10 mouse cellular contexts compared by ENCODE assay signal in the genomic region with DNA sequence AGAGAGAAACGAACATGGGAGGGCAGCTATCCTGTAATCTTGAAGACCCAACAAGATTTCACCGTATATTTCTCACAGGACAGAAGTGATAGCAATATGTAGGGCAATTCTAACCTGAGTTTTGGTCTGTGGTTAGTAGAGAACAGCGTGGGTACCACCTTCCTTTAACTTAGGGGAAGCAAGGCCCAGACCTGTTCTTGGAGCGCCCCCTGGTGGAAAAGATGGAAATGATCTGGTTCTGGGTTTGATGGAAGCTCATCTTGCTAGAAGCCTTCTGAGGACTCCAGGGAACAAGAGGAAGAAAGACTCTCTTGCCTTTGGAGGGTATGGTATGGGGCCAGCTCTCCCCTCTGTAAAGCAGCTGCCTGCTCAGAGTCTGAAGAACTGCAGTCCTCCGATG. TPM values are rescaled to one million over a fixed set of nuclear protein-coding genes. Genes with fewer than 3 reads are reported as not detected.
DNase-seq lines count a peak whose midpoint lies in the region; ATAC-seq lines count a peak whose summit lies in the region.
"Had no signal": no experiment of that assay in that cellular context is flagged by ENCODE, and none has a peak within 500 bp of the region (broad histone marks: within the 10 kb centered on the region; RNA-seq: fewer than 3 reads in every experiment).

No protein-coding gene starts in this region.

- 28% methylated on average over 5 of the region's 5 CpGs for WGBS in forebrain, embryonic 11.5 days

- H3K9ac ChIP-seq in forebrain, embryonic 11.5 days (ENCODE audit: low read length): no peak overlapping the region
- H3K9ac ChIP-seq: heart, embryonic 13.5 days had no signal

- no peaks in the 10 kb centered on the region for H3K27me3 ChIP-seq in forebrain, embryonic 11.5 days (ENCODE audit: control insufficient read depth, insufficient read depth, low read length)

- H3K9me3 ChIP-seq in forebrain, embryonic 11.5 days (ENCODE audit: control insufficient read depth, low read length): no peaks in the 10 kb centered on the region
- H3K9me3 ChIP-seq: heart, embryonic 13.5 days had no signal

- no peaks in the 10 kb centered on the region for H3K4me1 ChIP-seq in forebrain, embryonic 11.5 days (replicated peaks; ENCODE audit: control insufficient read depth, insufficient read depth, low read length)

- no peak overlapping the region for H3K4me3 ChIP-seq in forebrain, embryonic 11.5 days (ENCODE audit: low read depth, low read length)
- H3K4me3 ChIP-seq: heart, embryonic 13.5 days had no signal

- intact Hi-C loops in left cerebral cortex, postnatal 4 days (cut with DNase I): no loop called here

- H3K36me3 ChIP-seq in forebrain, embryonic 11.5 days (ENCODE audit: control insufficient read depth, insufficient read depth, low read length): no peaks in the 10 kb centered on the region
- H3K36me3 ChIP-seq: heart, embryonic 13.5 days had no signal

- no peak overlapping the region for H3K27ac ChIP-seq in forebrain, embryonic 11.5 days (ENCODE audit: low read depth, low read length)
- H3K27ac ChIP-seq: heart, embryonic 13.5 days had no signal

- H3K4me2 ChIP-seq in forebrain, embryonic 11.5 days (ENCODE audit: low read depth, low read length, severe bottlenecking): no peak overlapping the region
- H3K4me2 ChIP-seq: heart, embryonic 13.5 days had no signal

- DNase-seq in urinary bladder, postnatal 14 days (ENCODE audit: low spot score): peak; percentile 61
- DNase-seq in urinary bladder, adult 2 months (ENCODE audit: low spot score): no peak
- peak; percentile 61 for DNase-seq in brain, embryonic 18.5 days (ENCODE audit: low read depth, low spot score)
- peak; percentile 83 for DNase-seq in forebrain, embryonic 11.5 days (ENCODE audit: low spot score)
- DNase-seq in induced T-regulatory cell, adult 2 months (ENCODE audit: low read depth): peak; percentile 72
- peak; percentile 79 for DNase-seq in left cerebral cortex, postnatal 4 days
- DNase-seq in ovary, postnatal 14 days (ENCODE audit: low spot score): peak; percentile 66
- DNase-seq in thymus, postnatal 25 days: peak; percentile 58

- no peak for ATAC-seq in forebrain, embryonic 11.5 days (replicated peaks; ENCODE audit: low FRiP score)

RNA-seq across cellular contexts. Expression of a gene that starts 10.5 kb away (rescaled TPM):
- not detected in 2 replicates for polyA plus RNA-seq in urinary bladder, adult 2 months (2012; rRNA removed)
- not detected in 2 replicates for polyA plus RNA-seq in forebrain, embryonic 11.5 days (2014; fragmentation: Nextera tagmentation; extraction: Ambion mirVana)
- total RNA-seq in left cerebral cortex, postnatal 4 days (2021): not detected
- polyA plus RNA-seq: heart, embryonic 13.5 days; stomach, embryonic 16.5 days had no signal

RNA-seq across cellular contexts. Expression of a gene that starts 38.6 kb away (rescaled TPM):
- polyA plus RNA-seq in urinary bladder, adult 2 months (2012; rRNA removed): not detected in 2 replicates
- polyA plus RNA-seq in forebrain, embryonic 11.5 days (2014; fragmentation: Nextera tagmentation; extraction: Ambion mirVana): 5.8 and 6.0 TPM in 2 replicates
- 1 to 10 TPM; 2.4 to 3.2 TPM for total RNA-seq in left cerebral cortex, postnatal 4 days (2021)
- polyA plus RNA-seq: heart, embryonic 13.5 days; stomach, embryonic 16.5 days had no signal

RNA-seq across cellular contexts. Expression of a gene that starts 52.2 kb away (rescaled TPM):
- polyA plus RNA-seq in urinary bladder, adult 2 months (2012; rRNA removed): 0.25 and 0.29 TPM in 2 replicates
- polyA plus RNA-seq in forebrain, embryonic 11.5 days (2014; fragmentation: Nextera tagmentation; extraction: Ambion mirVana): 19.3 and 19.7 TPM in 2 replicates
- 1 to 10 TPM; 4.6 to 6.0 TPM for total RNA-seq in left cerebral cortex, postnatal 4 days (2021)

Comparison
In these comparisons a context has a peak if more than half of its experiments do, and no peak if none do; other contexts are left out.
1. RNA of a gene that starts 52.2 kb away (polyA plus RNA-seq): 19.3 to 19.7 TPM in forebrain, embryonic 11.5 days; 0.25 to 0.29 TPM in urinary bladder, adult 2 months; every median in the first group is over 10 times any median in the second.